Mouse (Mus musculus) cerebellum, adult 2 months (tissue): ENCODE measurements around the gene L3mbtl2.

Experiments
- CTCF ChIP-seq: fragments of 200-500 bp; IDR thresholded peaks from 2 replicates; pipeline ENCODE4 v1.5.1; 2011; ENCODE audit warnings: low read depth, mild to moderate bottlenecking, control low read depth, low read length, moderate library complexity, borderline replicate concordance; ENCODE audit not compliant: insufficient read depth
- POLR2A ChIP-seq: fragments of 200-500 bp; IDR thresholded peaks from 2 replicates; pipeline ENCODE4 v1.6.1; 2011; ENCODE audit warnings: low read length, control low read depth, borderline replicate concordance; ENCODE audit not compliant: insufficient read depth

GRCm38 (mm10) chr15:81722361-81722760 lies 58.7 kb downstream of the L3mbtl2 start:
- no peak for TF ChIP-seq CTCF
- no peak for TF ChIP-seq POLR2A
